Comparison of ENCODE assay signal across 27 mouse cellular contexts in genomic region chrX:50641347-50641746, GRCm38 (mm10).
A peak's percentile ranks its signal among the peaks of the same experiment; 100 is the strongest.
DNase-seq lines count a peak whose midpoint lies in the region; ATAC-seq and TF ChIP-seq lines count a peak whose summit lies in the region.
"Had no signal": no experiment of that assay in that cellular context is flagged by ENCODE, and none has a peak within 500 bp of the region (broad histone marks: within the 10 kb centered on the region; RNA-seq: fewer than 3 reads in every experiment).

No protein-coding gene starts in this region.

- no peak overlapping the region for H3K4me3 ChIP-seq in limb, embryonic 14.5 days (replicated peaks; ENCODE audit: low read length)
- H3K4me3 ChIP-seq in limb, embryonic 10.5 days, result no peak overlapping the region
- H3K4me3 ChIP-seq in kidney, embryonic 16.5 days (ENCODE audit: low read length), result no peak overlapping the region
- H3K4me3 ChIP-seq: embryonic facial prominence, embryonic 12.5 days; embryonic facial prominence, embryonic 15.5 days; erythroblast, embryonic 14.5 days; forebrain, embryonic 10.5 days; forebrain, embryonic 12.5 days had no signal

- no peak for TF ChIP-seq POLR2A in limb, embryonic 14.5 days (IDR thresholded peaks at IDR 0.05; ENCODE audit: borderline replicate concordance, extremely low read depth, insufficient read depth, insufficient read length)

- no peaks in the 10 kb centered on the region for H3K36me3 ChIP-seq in limb, embryonic 14.5 days (ENCODE audit: control insufficient read depth, insufficient read depth, low read length)
- H3K36me3 ChIP-seq in limb, embryonic 10.5 days, result no peaks in the 10 kb centered on the region
- no peaks in the 10 kb centered on the region for H3K36me3 ChIP-seq in kidney, embryonic 16.5 days (ENCODE audit: insufficient read depth, low read length)
- H3K36me3 ChIP-seq: embryonic facial prominence, embryonic 12.5 days; embryonic facial prominence, embryonic 15.5 days; forebrain, embryonic 10.5 days; forebrain, embryonic 12.5 days; G1E had no signal

- H3K9me3 ChIP-seq in limb, embryonic 14.5 days (ENCODE audit: control insufficient read depth, low read length), result no peaks in the 10 kb centered on the region
- H3K9me3 ChIP-seq in limb, embryonic 10.5 days (replicated peaks), result no peaks in the 10 kb centered on the region
- no peaks in the 10 kb centered on the region for H3K9me3 ChIP-seq in kidney, embryonic 16.5 days (ENCODE audit: low read length)
- H3K9me3 ChIP-seq: embryonic facial prominence, embryonic 12.5 days; embryonic facial prominence, embryonic 15.5 days; forebrain, embryonic 10.5 days; forebrain, embryonic 12.5 days; G1E had no signal

- H3K4me1 ChIP-seq in limb, embryonic 14.5 days (ENCODE audit: control insufficient read depth, insufficient read depth, low read length), result no peaks in the 10 kb centered on the region
- H3K4me1 ChIP-seq in limb, embryonic 10.5 days, result no peaks in the 10 kb centered on the region
- H3K4me1 ChIP-seq in kidney, embryonic 16.5 days (ENCODE audit: insufficient read depth, low read length), result no peaks in the 10 kb centered on the region
- H3K4me1 ChIP-seq: embryonic facial prominence, embryonic 12.5 days; embryonic facial prominence, embryonic 15.5 days; forebrain, embryonic 10.5 days; forebrain, embryonic 12.5 days had no signal

- ATAC-seq in limb, embryonic 14.5 days (ENCODE audit: low FRiP score, low read depth), result no peak
- ATAC-seq in kidney, embryonic 16.5 days (ENCODE audit: low FRiP score, low TSS enrichment), result no peak
- ATAC-seq: CD4-positive, CD25-positive, alpha-beta regulatory T cell, adult 4 months; forebrain, embryonic 14.5 days; forebrain, embryonic 16.5 days had no signal

- no peak overlapping the region for H3K27ac ChIP-seq in limb, embryonic 14.5 days (replicated peaks; ENCODE audit: low read depth, low read length)
- H3K27ac ChIP-seq in limb, embryonic 10.5 days, result no peak overlapping the region
- no peak overlapping the region for H3K27ac ChIP-seq in kidney, embryonic 16.5 days (ENCODE audit: low read length)
- H3K27ac ChIP-seq: embryonic facial prominence, embryonic 12.5 days; embryonic facial prominence, embryonic 15.5 days; forebrain, embryonic 10.5 days; forebrain, embryonic 12.5 days had no signal

- H3K4me2 ChIP-seq in limb, embryonic 14.5 days (replicated peaks; ENCODE audit: low read depth, low read length, severe bottlenecking), result no peak overlapping the region
- no peak overlapping the region for H3K4me2 ChIP-seq in kidney, embryonic 16.5 days (replicated peaks; ENCODE audit: low read depth, low read length)
- H3K4me2 ChIP-seq: embryonic facial prominence, embryonic 12.5 days; embryonic facial prominence, embryonic 15.5 days; forebrain, embryonic 12.5 days had no signal

- no peak overlapping the region for H3K9ac ChIP-seq in limb, embryonic 14.5 days (ENCODE audit: low read depth, low read length, severe bottlenecking)
- no peak overlapping the region for H3K9ac ChIP-seq in kidney, embryonic 16.5 days (replicated peaks; ENCODE audit: low read length)
- H3K9ac ChIP-seq: embryonic facial prominence, embryonic 12.5 days; embryonic facial prominence, embryonic 15.5 days; forebrain, embryonic 12.5 days had no signal

- H3K27me3 ChIP-seq in limb, embryonic 14.5 days (ENCODE audit: control insufficient read depth, insufficient read depth, low read length), result no peaks in the 10 kb centered on the region
- H3K27me3 ChIP-seq in limb, embryonic 10.5 days (ENCODE audit: low read depth, poor library complexity, severe bottlenecking), result 0 out of 2 replicates have a peak, but pooled peaks cover 15% of the 10 kb centered on the region
- peaks cover 3% of the 10 kb centered on the region; the same call in 1 of the 2 replicates for H3K27me3 ChIP-seq in kidney, embryonic 16.5 days (ENCODE audit: insufficient read depth, low read length)
- H3K27me3 ChIP-seq: CH12.LX; embryonic facial prominence, embryonic 12.5 days; embryonic facial prominence, embryonic 15.5 days; forebrain, embryonic 12.5 days had no signal

- DNase-seq in limb, embryonic 14.5 days (ENCODE audit: low spot score), result peak; percentile 30
- DNase-seq in limb, embryonic 10.5 days (ENCODE audit: low spot score), result no peak
- DNase-seq in 3T3-L1 (ENCODE audit: low read depth, low spot score) (peak; percentile 8), NIH3T3 (ENCODE audit: low read depth) (peak; percentile 58)
- peak; percentile 47 for DNase-seq in forelimb bud, embryonic 11.5 days (ENCODE audit: low read depth, low spot score)
- no peak for DNase-seq in heart, adult 9 months (ENCODE audit: low spot score in 2 of 2)
- no peak for DNase-seq in layer of hippocampus, postnatal 36 days
- DNase-seq: adrenal gland, adult 2 months; adrenal gland, postnatal 10 days; adrenal gland, postnatal 25 days; B cell, adult 2 months; cerebellum, adult 11 months; cerebellum, adult 18-20 months; cerebellum, adult 9-10 months; cerebellum, postnatal 10 days; cerebellum, postnatal 25 days had no signal

- 21% methylated on average over 4 of the region's 4 CpGs for WGBS in limb, embryonic 14.5 days
- 40% methylated on average over 4 of the region's 4 CpGs for WGBS in limb, embryonic 10.5 days
- 47% methylated on average over 4 of the region's 4 CpGs for WGBS in kidney, embryonic 16.5 days

Comparison
In these comparisons a context has a peak if more than half of its experiments do, and no peak if none do; other contexts are left out.
1. DNase-seq: peak in limb, embryonic 14.5 days (single experiment), 3T3-L1 (single experiment), NIH3T3 (single experiment) and forelimb bud, embryonic 11.5 days (single experiment); none in limb, embryonic 10.5 days (single experiment), heart, adult 9 months (0 of 2) and layer of hippocampus, postnatal 36 days (0 of 2).